Mouse (Mus musculus): ENCODE results near the gene Zfp11. TPM values are rescaled to one million over a fixed set of nuclear protein-coding genes. Genes with fewer than 3 reads are reported as not detected.

The Zfp11 gene
- polyA plus RNA-seq (2014; fragmentation: Illumina TruSeq; extraction: RNeasy Lipid Tissue Mini Kit (QIAGEN cat#74804); ENCODE audit: low read depth, low replicate concordance): 4.0 TPM

GRCm38 (mm10) chr5:129670036-129670458, at the start of gene Zfp11:
Zfp11 (minus strand) TSS chr5:129670099.

GRCm38 (mm10) chr5:129715326-129715861, 45.5 kb upstream of the Zfp11 start, which contains the start of gene Mrps17:
Mrps17 (plus strand) TSS chr5:129715497.

GRCm38 (mm10) chr5:129708412-129708811, 38.5 kb upstream of the Zfp11 start, which contains the start of gene Sept14:
Sept14 (minus strand) TSS chr5:129708512.

Other genes starting within 250 kb of the Zfp11 start
- gene Sfswap, start 168.9 kb downstream of the Zfp11 start, polyA plus RNA-seq (2014; fragmentation: Illumina TruSeq; extraction: RNeasy Lipid Tissue Mini Kit (QIAGEN cat#74804); ENCODE audit: low read depth, low replicate concordance): 59.7 TPM
- 0.16 TPM for gene Mmp17, start 85.9 kb downstream of the Zfp11 start, polyA plus RNA-seq (2014; fragmentation: Illumina TruSeq; extraction: RNeasy Lipid Tissue Mini Kit (QIAGEN cat#74804); ENCODE audit: low read depth, low replicate concordance)
- gene Sept14, start 38.4 kb upstream of the Zfp11 start, polyA plus RNA-seq (2014; fragmentation: Illumina TruSeq; extraction: RNeasy Lipid Tissue Mini Kit (QIAGEN cat#74804); ENCODE audit: low read depth, low replicate concordance): not detected
- 62.1 TPM for gene Mrps17, start 45.4 kb upstream of the Zfp11 start, polyA plus RNA-seq (2014; fragmentation: Illumina TruSeq; extraction: RNeasy Lipid Tissue Mini Kit (QIAGEN cat#74804); ENCODE audit: low read depth, low replicate concordance)
- gene Nipsnap2, start 55.0 kb upstream of the Zfp11 start, polyA plus RNA-seq (2014; fragmentation: Illumina TruSeq; extraction: RNeasy Lipid Tissue Mini Kit (QIAGEN cat#74804); ENCODE audit: low read depth, low replicate concordance): 85.1 TPM
- gene Psph, start 117.3 kb upstream of the Zfp11 start, polyA plus RNA-seq (2014; fragmentation: Illumina TruSeq; extraction: RNeasy Lipid Tissue Mini Kit (QIAGEN cat#74804); ENCODE audit: low read depth, low replicate concordance): 3.7 TPM
- gene Sumf2, start 176.9 kb upstream of the Zfp11 start, polyA plus RNA-seq (2014; fragmentation: Illumina TruSeq; extraction: RNeasy Lipid Tissue Mini Kit (QIAGEN cat#74804); ENCODE audit: low read depth, low replicate concordance): 1.6 TPM
- 446 TPM for gene Chchd2, start 217.4 kb upstream of the Zfp11 start, polyA plus RNA-seq (2014; fragmentation: Illumina TruSeq; extraction: RNeasy Lipid Tissue Mini Kit (QIAGEN cat#74804); ENCODE audit: low read depth, low replicate concordance)
- gene Zbed5, start 225.6 kb upstream of the Zfp11 start, polyA plus RNA-seq (2014; fragmentation: Illumina TruSeq; extraction: RNeasy Lipid Tissue Mini Kit (QIAGEN cat#74804); ENCODE audit: low read depth, low replicate concordance): 1.4 TPM
- 0.35 TPM for gene Phkg1, start 228.4 kb upstream of the Zfp11 start, polyA plus RNA-seq (2014; fragmentation: Illumina TruSeq; extraction: RNeasy Lipid Tissue Mini Kit (QIAGEN cat#74804); ENCODE audit: low read depth, low replicate concordance)
- 2.0 TPM for gene Nupr1l, start 238.4 kb upstream of the Zfp11 start, polyA plus RNA-seq (2014; fragmentation: Illumina TruSeq; extraction: RNeasy Lipid Tissue Mini Kit (QIAGEN cat#74804); ENCODE audit: low read depth, low replicate concordance)

Measured in sigmoid colon, adult 10 weeks (tissue).